Mouse (Mus musculus): Measurements from ENCODE around the gene Vamp1. TPM values are rescaled to one million over a fixed set of nuclear protein-coding genes. Genes with fewer than 3 reads are reported as not detected.
A peak's percentile ranks its signal among the peaks of the same experiment; 100 is the strongest.

Gene Vamp1
- polyA plus RNA-seq, 1 experiment from 2014 or later: 2.6 TPM

GRCm38 (mm10) chr6:125291329-125291728, 76.0 kb downstream of the Vamp1 start:
- Histone ChIP-seq H3K27me3 (ENCODE audit: control insufficient read depth, insufficient read depth, low read length) (no peaks in the 10 kb centered on the region), H3K36me3 (ENCODE audit: control insufficient read depth, insufficient read depth, low read length) (no peaks in the 10 kb centered on the region), H3K27ac (replicated peaks in 1 of 2; ENCODE audit: control insufficient read depth in 1 of 2, insufficient read depth in 1 of 2, low read depth in 2 of 2, low read length in 2 of 2) (no peak overlapping the region), H3K4me2 (ENCODE audit: low read length) (no peak overlapping the region), H3K4me3 (ENCODE audit: control insufficient read depth in 1 of 2, insufficient read depth in 1 of 2, low read depth in 1 of 2, low read length in 2 of 2) (no peak overlapping the region), H3K9ac (ENCODE audit: low read length) (no peak overlapping the region), H3K4me1 (ENCODE audit: control insufficient read depth in 2 of 2, insufficient read depth in 2 of 2, low read length in 2 of 2) (no peaks in the 10 kb centered on the region), H3K9me3 (ENCODE audit: control insufficient read depth, low read length) (0 out of 2 replicates have a peak, but pooled peaks cover 6% of the 10 kb centered on the region)
- whole genome bisulfite sequencing: 49% methylated on average over 4 of the region's 4 CpGs
- no peak for ATAC-seq (ENCODE audit: insufficient number of reproducible peaks, insufficient read depth, low FRiP score, low read depth)

GRCm38 (mm10) chr6:125292256-125292655, 76.9 kb downstream of the Vamp1 start:
- no peak overlapping the region for H3K4me2 ChIP-seq (ENCODE audit: low read length)
- H3K9me3 ChIP-seq (ENCODE audit: control insufficient read depth, low read length): 0 out of 2 replicates have a peak, but pooled peaks cover 6% of the 10 kb centered on the region
- H3K27me3 ChIP-seq (ENCODE audit: control insufficient read depth, insufficient read depth, low read length): no peaks in the 10 kb centered on the region
- no peak overlapping the region for H3K9ac ChIP-seq (ENCODE audit: low read length)
- WGBS: 87% methylated on average over 7 of the region's 7 CpGs
- H3K27ac ChIP-seq (replicated peaks in 1 of 2; ENCODE audit: control insufficient read depth in 1 of 2, insufficient read depth in 1 of 2, low read depth in 2 of 2, low read length in 2 of 2): no peak overlapping the region
- no peaks in the 10 kb centered on the region for H3K36me3 ChIP-seq (ENCODE audit: control insufficient read depth, insufficient read depth, low read length)
- H3K4me1 ChIP-seq (ENCODE audit: control insufficient read depth in 2 of 2, insufficient read depth in 2 of 2, low read length in 2 of 2): no peaks in the 10 kb centered on the region
- no peak overlapping the region for H3K4me3 ChIP-seq (ENCODE audit: control insufficient read depth in 1 of 2, insufficient read depth in 1 of 2, low read depth in 1 of 2, low read length in 2 of 2)
- ATAC-seq (ENCODE audit: insufficient number of reproducible peaks, insufficient read depth, low FRiP score, low read depth): no peak

GRCm38 (mm10) chr6:125294049-125294448, 78.7 kb downstream of the Vamp1 start:
- H3K9ac ChIP-seq (ENCODE audit: low read length): no peak overlapping the region
- H3K4me2 ChIP-seq (ENCODE audit: low read length): no peak overlapping the region
- ATAC-seq (ENCODE audit: insufficient number of reproducible peaks, insufficient read depth, low FRiP score, low read depth): no peak
- H3K4me3 ChIP-seq (ENCODE audit: control insufficient read depth in 1 of 2, insufficient read depth in 1 of 2, low read depth in 1 of 2, low read length in 2 of 2): no peak overlapping the region
- H3K9me3 ChIP-seq (ENCODE audit: control insufficient read depth, low read length): 0 out of 2 replicates have a peak, but pooled peaks cover 6% of the 10 kb centered on the region
- H3K36me3 ChIP-seq (ENCODE audit: control insufficient read depth, insufficient read depth, low read length): no peaks in the 10 kb centered on the region
- no peaks in the 10 kb centered on the region for H3K4me1 ChIP-seq (ENCODE audit: control insufficient read depth in 2 of 2, insufficient read depth in 2 of 2, low read length in 2 of 2)
- WGBS: 86% methylated on average over 4 of the region's 4 CpGs
- no peaks in the 10 kb centered on the region for H3K27me3 ChIP-seq (ENCODE audit: control insufficient read depth, insufficient read depth, low read length)
- H3K27ac ChIP-seq (replicated peaks in 1 of 2; ENCODE audit: control insufficient read depth in 1 of 2, insufficient read depth in 1 of 2, low read depth in 2 of 2, low read length in 2 of 2): no peak overlapping the region

Small RNAs within 50 kb of the gene (microRNA-seq; reads per million reads assigned to microRNA genes)
- 2.8 reads per million, percentile 3 among the genes with 10 or more reads in this experiment for gene Mir3098
- not detected for gene Mir8113

Other genes starting within 250 kb of the Vamp1 start
- 0.28 and 0.55 TPM in 2 replicates for gene Pianp, start 218.9 kb upstream of the Vamp1 start, polyA plus RNA-seq (2014; fragmentation: Nextera tagmentation; extraction: Ambion mirVana)
- 6.6 and 7.2 TPM in 2 replicates for gene Zfp384, start 206.4 kb upstream of the Vamp1 start, polyA plus RNA-seq (2014; fragmentation: Nextera tagmentation; extraction: Ambion mirVana)
- gene Ing4, start 175.8 kb upstream of the Vamp1 start, polyA plus RNA-seq (2014; fragmentation: Nextera tagmentation; extraction: Ambion mirVana): 67.1 and 76.1 TPM in 2 replicates
- gene Acrbp, start 165.9 kb upstream of the Vamp1 start, polyA plus RNA-seq (2014; fragmentation: Nextera tagmentation; extraction: Ambion mirVana): 5.4 and 6.5 TPM in 2 replicates
- 0.36 TPM in 1 of 2 replicates, not detected in the other for gene Lpar5, start 147.6 kb upstream of the Vamp1 start, polyA plus RNA-seq (2014; fragmentation: Nextera tagmentation; extraction: Ambion mirVana)
- gene Chd4, start 119.6 kb upstream of the Vamp1 start, polyA plus RNA-seq (2014; fragmentation: Nextera tagmentation; extraction: Ambion mirVana): 58.6 and 67.4 TPM in 2 replicates
- 35.3 and 36.6 TPM in 2 replicates for gene Nop2, start 83.6 kb upstream of the Vamp1 start, polyA plus RNA-seq (2014; fragmentation: Nextera tagmentation; extraction: Ambion mirVana)
- 8.7 and 9.7 TPM in 2 replicates for gene Iffo1, start 70.3 kb upstream of the Vamp1 start, polyA plus RNA-seq (2014; fragmentation: Nextera tagmentation; extraction: Ambion mirVana)
- 4,765 and 5,242 TPM in 2 replicates for gene Gapdh, start 49.1 kb upstream of the Vamp1 start, polyA plus RNA-seq (2014; fragmentation: Nextera tagmentation; extraction: Ambion mirVana)
- 66.0 and 67.5 TPM in 2 replicates for gene Ncapd2, start 23.9 kb upstream of the Vamp1 start, polyA plus RNA-seq (2014; fragmentation: Nextera tagmentation; extraction: Ambion mirVana)
- 261 and 264 TPM in 2 replicates for gene Mrpl51, start 23.8 kb upstream of the Vamp1 start, polyA plus RNA-seq (2014; fragmentation: Nextera tagmentation; extraction: Ambion mirVana)
- gene Tapbpl, start 16.3 kb downstream of the Vamp1 start, polyA plus RNA-seq (2014; fragmentation: Nextera tagmentation; extraction: Ambion mirVana): 4.0 and 4.4 TPM in 2 replicates
- gene Cd27, start 21.5 kb downstream of the Vamp1 start, polyA plus RNA-seq (2014; fragmentation: Nextera tagmentation; extraction: Ambion mirVana): 2.5 and 3.2 TPM in 2 replicates
- gene Tuba3a, start 70.5 kb downstream of the Vamp1 start, polyA plus RNA-seq (2014; fragmentation: Nextera tagmentation; extraction: Ambion mirVana): not detected in 2 replicates
- 38.5 and 41.5 TPM in 2 replicates for gene Ltbr, start 98.3 kb downstream of the Vamp1 start, polyA plus RNA-seq (2014; fragmentation: Nextera tagmentation; extraction: Ambion mirVana)
- gene Scnn1a, start 105.1 kb downstream of the Vamp1 start, polyA plus RNA-seq (2014; fragmentation: Nextera tagmentation; extraction: Ambion mirVana): 0.65 and 1.00 TPM in 2 replicates
- 41.4 and 43.5 TPM in 2 replicates for gene Tnfrsf1a, start 133.8 kb downstream of the Vamp1 start, polyA plus RNA-seq (2014; fragmentation: Nextera tagmentation; extraction: Ambion mirVana)
- 0.05 TPM in 1 of 2 replicates, not detected in the other for gene Plekhg6, start 165.2 kb downstream of the Vamp1 start, polyA plus RNA-seq (2014; fragmentation: Nextera tagmentation; extraction: Ambion mirVana)